Mouse (Mus musculus) T-helper 2 cell (primary cell): ENCODE measurements around the gene Spns2.

Experiments
- in situ Hi-C: fragments of 300-600 bp; cut with MboI, MseI; formaldehyde crosslinking; loops from one replicate; pipeline ENCODE4 v1.15.1; 2025; ENCODE audit warnings: high pct_unique_total_duplicates

Spns2 gene

DNA sequence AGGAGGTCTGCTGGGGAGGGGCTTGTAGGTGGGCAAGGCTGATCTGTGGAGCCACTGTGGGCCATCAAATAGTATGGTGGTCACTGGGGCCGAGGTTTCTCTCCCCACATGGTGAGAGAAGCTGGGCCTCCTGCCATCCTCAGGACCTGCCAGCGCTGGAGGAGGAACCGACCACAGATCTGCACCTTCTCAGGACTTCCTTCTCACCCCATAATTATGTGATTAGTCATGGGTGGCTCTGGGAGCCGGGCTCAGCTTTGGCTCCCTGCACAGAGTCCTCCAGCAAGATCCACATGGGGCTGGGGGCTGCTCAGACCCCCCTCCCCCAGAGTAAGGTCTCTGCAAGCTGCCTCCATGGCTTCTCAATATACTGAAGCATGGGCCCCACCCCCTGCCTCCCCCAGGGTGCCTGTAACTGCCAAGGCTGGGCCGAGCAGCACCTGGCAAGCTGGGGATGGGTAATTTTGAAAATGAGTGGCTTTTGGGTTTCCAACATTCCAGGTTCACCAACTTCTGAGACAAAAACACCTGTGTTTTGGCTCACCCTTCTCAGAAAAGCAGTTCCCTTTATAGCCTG is 11.8 kb upstream of the Spns2 start:
- in situ Hi-C loops, result no loop called here

DNA sequence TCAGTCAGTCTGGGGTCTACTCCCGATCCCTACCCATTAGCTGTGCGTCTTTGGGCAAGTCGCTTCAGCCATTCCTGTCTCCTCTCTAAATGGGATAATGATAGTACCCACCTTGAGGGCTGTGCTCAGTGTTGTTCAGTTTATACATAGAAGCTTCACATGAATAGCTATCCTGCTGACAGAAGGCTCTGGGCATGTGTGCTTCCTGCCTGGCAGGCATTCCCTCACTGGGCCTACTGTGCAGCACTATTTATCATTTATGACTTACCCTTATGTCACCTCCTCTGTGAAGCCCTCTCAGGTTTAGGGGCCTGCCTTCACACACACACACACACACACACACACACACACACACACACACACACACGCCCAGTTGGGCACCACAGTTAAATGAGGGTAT is 10.4 kb upstream of the Spns2 start:
- in situ Hi-C loops, result no loop called here

DNA sequence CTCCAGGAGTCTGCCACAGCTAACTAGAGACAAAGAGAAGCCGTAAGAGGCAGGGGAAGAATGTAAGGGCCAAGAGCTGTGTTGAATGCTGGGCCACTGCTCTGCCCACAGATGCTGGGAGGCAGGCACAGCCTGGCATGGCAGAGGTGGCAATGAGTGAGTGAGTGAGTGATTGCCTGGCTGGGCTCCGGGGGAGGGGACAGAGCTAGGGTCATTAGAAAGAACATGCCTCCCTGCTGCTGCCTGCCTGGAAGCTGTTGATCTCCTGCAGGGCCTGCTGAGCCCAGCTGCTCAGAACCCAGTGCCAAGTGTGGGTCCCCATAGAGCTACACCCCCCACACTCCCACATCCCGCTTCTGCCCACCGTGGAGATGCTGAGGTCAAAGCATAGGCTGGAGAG is 7.7 kb upstream of the Spns2 start:
- in situ Hi-C loops, result no loop called here

DNA sequence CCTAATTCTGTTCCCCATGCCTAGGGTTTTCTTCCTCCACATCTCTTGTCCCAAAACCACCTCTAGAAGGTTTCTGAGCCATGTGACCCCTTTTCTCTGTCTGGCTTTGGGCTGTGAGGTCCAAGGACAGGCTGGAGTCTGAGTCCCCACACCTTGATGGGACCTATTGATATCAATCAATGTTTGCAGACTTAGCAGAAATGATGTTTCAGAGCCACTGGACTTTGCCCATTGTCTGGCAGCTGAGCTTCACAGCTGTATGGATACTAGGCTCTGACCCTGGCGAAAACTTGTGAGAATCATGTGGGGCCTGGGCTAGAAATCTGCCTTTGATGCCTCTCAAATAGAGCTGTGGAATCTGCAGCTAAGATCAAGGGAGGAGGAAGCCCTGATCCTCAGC is 7.1 kb upstream of the Spns2 start:
- in situ Hi-C loops, result no loop called here

DNA sequence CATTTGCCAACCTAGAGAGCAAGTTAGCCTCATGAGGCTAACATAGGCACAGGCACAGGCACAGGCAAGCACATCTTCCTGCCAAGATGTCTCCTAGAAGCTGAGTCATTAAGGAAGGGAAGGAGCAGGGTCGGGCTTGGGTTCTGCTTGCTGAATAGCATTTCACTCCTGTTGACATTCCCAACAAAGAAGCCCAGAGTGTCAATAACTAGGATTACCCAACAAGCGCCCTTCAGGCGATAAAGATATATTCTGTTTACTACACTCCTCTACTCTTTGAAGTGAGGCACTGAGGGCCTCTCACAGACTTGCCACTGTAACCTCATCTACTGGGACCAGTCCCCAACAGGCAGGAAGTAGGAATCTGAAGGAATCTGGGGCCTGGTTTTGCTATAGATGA is 6.4 kb upstream of the Spns2 start:
- in situ Hi-C loops, result no loop called here

DNA sequence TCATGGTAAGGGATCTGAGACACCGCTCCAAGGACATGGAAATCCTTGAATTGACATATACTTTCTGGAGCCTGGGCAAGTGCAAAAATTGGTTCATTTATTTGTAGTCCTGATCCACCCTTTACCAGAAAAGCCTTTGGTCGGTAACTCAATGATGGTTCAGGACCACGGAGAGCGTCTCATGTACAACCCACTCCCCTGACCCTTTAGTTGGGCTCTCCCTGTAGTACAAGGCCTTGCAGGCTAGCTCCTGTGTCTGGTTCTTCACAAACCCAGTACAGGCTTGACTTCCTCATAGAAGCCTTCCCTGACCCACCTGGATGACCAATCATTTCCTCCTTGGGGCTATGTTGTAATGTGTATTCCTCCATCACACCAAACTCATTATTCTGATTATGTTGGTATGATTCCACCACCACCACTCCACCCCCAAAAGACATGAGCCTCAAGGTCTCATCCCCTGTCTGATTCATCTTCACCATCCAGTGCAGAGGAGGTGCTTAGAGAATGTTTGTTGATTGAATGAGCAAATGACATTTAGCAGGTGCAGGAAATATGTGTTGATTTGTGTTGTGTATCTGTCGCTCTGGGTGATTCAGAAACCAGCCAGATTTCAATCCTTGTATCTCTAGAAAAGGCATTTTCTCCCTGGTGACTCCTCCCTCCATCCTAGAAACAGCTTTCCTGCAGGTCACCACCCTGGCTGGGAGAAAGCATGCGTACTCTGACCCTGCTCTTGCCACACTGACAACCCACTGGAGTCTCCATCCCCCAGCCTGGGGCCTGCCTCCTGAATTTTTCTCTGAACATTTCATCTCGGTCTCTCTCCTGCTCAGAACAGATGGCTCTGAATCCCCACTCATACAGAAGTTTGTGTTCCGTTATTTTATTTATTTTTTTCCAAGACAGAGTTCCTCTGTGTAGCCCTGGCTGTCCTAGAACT is 4.6 kb upstream of the Spns2 start:
- in situ Hi-C loops, result no loop called here

DNA sequence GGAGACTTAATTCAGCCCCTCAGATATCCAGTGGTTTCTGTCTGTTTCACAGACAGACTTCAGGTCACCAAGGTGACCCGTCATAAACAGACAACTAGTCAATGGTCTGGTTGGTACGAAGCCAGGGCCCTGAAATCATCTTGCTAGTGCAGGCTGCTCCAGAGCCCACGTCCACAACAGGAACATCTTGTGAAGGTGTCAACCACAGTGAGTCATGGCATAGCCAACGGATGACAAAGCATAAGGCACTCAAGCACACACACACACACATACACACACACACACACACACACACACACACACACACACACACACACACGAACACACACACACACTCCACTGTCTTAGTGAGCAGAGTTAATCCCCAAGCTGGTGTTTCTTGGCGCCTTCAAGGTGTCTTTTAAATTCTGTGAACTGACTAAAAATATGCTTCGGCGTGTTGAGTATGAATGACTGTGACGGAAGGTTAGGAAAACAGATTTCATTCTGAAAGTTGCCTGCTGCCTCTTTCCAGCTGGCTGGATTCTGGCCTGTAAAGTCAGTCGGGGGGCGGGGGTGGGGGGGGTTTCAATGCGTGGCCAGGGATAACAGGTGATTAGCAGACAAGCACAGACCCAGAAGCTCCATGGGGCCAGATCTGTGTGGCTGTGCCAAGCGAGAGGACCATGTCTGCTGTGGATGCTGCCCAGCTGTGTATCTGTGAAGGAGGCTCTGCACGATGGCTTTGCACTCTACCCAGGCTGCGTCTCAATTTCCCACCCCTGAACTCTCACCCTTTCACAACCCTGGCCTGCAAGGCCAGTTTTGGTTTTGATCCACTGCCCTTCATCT is 1.6 kb upstream of the Spns2 start:
- in situ Hi-C loops, result no loop called here

DNA sequence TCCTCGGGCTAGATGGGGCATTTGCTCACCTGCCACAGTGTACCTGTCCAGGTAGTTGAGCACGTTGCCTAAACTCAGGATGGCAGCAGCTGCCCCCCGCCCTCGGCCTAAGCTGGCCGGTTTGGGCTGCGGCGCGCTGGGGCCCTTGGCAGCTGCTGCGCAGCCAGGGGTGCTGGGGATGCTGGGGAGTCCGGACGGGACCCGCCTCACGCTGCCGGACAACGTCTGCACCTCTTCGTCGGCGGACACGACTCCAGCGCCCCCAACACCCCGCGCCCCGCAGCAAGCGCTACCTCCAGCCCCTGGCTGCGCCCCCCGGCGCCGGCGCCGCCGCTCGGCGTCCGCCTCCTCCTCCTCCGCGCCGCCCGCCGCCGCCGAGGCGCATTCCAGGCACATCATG is 307 bp downstream of the Spns2 start:
- in situ Hi-C loops, result no loop called here

DNA sequence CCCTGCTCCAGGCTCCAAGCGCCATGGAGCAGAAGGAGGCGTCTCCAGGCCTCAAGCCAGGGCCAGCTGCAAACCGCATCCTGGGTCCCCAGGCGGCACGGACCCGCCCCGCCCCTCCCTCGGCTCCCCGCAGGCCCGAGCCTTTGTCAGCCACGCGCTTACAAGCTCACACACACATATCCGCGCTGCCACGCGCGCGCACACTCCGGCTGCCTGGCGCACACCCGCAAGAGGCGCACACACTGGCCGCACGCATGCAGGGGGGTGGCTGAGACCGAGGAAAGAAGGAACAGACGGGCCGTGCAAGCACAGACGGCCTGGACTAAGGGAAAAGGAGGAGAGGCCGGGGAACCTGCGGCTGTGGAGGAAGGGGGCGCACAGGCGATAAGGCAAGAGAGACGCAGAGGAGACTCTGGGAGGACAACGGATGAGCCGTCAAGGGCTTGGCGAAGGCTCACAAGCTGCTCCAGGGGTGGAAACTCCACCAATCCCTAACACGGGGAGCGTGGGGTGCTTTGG is 892 bp downstream of the Spns2 start:
- in situ Hi-C loops, result no loop called here

DNA sequence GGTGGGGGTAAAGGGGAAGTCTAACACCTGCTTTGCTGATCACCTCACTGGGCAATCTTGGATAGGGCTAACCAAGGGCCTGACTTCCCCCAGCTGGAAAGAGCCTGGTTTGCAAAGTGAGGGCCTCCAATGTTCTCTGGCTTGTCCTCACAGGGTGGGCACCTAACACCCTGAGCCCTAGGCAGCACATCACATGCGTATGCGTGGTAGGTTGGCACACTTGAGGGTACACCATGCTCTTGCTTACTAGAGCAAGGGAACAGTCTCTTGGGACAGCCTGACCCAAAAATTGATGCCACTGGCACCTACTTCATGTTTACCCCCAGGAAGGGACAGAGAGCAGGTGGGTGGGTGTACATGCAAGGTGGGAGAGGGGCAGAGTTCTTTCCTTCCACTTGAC is 2.0 kb downstream of the Spns2 start:
- in situ Hi-C loops, result no loop called here

DNA sequence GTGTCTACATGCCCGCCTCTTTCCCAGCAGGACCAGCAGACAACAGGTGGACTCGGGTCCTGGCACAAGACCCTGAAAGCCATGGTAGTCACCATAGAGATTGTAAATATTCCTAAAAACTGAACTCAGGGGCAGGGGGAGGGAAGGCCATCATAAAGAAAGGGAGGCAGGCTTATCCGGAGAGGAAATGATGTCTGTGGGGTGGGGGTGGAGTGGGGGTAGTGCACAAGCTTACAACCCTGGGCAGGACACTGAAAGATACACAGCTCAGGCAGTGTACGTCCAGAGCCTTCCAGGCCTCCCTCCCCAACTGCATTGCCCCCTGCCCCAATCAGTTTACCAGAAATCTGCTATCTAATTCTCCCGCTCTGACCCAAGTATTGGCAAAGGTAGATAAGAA is 2.5 kb downstream of the Spns2 start:
- in situ Hi-C loops, result no loop called here

DNA sequence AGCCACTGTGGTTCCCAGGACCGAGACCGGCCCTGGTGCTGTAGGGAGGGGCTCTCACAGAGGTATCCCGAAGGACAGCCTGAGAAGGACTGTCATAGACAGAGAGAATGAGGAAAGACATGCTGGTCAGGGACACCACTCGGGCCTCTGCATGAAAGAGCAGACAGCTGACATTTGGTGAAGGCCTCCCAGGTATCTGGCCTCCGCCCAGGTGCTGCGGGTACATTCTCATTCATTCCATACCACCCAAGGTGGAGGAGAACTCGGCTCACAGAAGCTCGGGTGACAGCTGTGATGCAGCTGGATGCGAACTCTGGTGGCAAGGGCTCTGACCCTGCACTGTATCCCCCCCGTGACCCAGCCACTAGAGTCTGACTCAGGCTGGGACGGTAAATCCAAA is 3.7 kb downstream of the Spns2 start:
- in situ Hi-C loops, result no loop called here

DNA sequence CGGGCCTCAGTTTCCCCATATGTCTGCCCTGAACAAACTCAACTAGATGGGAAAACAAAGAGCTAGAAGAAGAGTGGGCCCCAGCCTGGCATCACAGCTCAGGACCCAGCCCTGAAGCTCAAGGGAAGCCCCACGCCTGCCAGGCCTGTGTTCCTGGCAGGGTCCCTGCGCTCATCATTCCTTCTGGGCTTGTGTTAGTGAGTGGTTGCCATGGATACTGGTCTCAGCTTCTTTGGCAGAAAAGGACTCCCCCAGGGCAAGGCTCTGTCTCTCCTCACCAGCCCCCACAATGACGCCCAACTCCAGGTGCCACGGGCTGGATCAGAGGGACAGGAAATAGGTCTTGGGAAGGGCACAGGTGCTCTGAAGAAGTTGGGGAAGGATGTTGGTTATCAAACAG is 4.5 kb downstream of the Spns2 start:
- in situ Hi-C loops, result no loop called here

DNA sequence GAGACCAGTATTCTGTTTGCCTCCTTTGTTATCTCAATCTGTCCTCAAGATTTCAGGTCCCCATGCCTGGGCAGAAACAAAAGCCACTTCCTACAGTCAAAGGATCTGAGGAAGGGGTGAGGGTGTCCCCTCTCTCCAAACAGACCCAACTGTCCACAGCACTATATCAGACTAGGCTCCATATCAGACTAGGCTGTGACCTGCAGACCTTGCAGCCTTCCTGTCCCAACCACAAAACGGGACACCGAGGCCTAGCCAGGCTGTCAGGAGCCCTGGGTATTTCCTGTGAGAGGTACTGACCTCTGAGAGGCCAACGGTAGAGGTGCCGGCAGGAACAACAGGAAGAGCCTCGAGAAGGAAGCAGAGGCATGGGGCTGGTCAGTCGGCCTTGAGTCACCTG is 5.2 kb downstream of the Spns2 start:
- in situ Hi-C loops, result no loop called here

DNA sequence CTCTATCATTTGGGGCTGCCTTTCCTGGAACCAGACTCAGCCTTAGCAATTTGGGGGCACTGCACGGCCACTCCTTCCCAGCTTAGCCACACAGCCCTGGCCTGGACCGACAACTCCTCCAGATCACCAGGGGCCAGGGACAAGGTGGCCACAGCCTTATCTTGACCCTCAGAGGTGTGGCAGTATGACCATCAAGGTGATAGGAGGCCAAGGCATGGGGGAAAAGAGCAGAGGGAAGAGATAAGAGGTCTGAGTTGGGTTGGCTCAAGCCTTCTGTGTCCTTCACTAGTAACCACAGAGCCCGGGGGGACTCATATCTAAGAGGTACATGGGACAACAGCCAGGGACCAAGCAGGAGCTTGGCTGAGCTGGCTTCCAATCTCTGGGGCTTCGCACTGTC is 7.8 kb downstream of the Spns2 start:
- in situ Hi-C loops, result no loop called here

DNA sequence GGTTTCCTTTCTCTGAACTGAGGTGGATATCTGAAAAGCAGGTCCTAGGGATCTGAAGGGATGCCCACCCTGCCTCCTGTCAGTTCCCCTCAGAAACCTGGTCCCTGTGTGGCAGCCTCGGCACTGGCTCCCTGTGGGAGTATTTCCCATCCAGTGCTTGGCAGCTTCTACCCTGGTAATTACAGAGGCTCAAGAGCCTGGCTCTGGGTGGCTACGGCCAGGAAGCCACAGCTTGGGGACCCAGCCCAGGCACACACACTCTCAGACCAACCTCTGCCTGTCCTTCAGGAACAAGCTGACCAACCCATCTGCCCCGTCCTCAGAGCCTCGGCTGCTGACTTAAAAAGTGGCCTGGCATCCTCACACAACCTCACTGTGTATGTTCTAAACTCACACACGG is 8.4 kb downstream of the Spns2 start:
- in situ Hi-C loops, result no loop called here

DNA sequence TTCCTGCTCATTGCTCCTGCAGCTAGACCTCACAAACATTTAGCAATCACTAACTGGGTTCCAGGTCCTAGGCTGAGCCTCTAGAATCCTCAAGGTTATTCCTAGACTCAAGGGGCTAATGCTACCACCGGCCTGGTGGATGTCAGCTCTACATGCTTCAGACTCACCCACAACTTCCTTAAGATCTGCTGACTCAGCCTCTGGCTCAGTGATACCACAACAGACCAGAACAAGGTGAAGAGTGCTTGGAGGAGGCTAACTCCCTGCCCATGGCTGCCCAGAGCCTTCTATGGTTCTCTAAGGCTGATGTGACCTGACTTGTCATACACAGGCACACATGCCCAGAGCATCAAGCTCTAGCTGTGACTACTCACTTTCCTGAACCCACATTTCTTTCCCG is 10.2 kb downstream of the Spns2 start:
- in situ Hi-C loops, result no loop called here

DNA sequence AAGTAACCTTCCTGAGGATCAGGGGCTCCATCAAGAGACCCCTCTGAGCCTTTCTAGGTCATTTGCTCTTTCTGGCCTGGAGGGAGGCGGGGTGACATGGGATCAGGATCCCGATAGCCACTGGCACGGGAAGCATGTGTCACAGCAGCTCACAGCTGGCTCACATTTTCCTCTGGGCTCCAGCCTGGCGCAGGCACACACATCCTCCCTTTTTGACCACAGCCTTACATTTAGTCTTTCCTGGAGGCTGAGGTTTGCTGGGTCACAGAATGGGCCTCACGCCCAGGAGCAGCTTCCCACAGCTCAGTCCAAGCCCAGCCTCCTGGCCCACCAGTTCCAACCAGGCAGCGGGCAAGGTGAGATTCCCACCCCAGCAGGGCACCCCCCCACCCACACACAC is 11.5 kb downstream of the Spns2 start:
- in situ Hi-C loops, result no loop called here

DNA sequence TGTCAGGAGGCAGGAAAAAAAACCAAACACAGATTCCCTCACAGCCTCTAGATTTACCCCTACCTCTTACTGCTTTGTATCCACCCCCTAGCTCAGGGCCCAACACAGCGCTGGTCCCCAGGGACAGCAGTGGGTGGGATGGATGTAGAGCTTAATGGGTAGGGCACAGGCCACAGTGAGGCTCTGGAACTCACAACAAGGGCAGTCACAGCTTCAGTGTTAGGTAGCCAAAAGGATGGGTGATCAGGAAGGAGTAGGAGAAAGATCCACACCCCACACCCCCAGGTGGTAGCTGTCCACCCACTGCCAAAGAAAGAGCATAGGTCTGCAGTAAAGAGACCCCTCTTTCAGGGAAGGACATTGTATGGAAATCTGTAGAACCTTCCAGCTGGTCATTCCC is 12.1 kb downstream of the Spns2 start:
- in situ Hi-C loops, result no loop called here

DNA sequence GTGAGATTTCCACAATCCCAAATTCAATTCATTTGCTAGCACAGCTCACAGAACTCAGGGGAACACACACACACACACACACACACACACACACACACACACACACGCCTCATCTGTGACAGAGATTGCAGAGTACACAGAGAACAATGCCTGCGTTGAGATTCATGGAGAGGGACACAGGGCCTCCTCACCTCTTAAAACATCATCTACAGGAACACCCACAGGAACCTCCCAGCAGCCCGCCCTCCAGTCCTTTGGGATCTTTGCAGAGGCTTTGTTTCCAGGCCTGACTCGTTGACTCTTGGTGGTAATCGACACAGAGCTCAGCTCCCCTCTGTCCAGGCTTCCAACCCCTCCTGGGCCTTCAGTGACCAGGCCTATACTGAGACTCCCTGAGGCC is 12.5 kb downstream of the Spns2 start:
- in situ Hi-C loops, result no loop called here

DNA sequence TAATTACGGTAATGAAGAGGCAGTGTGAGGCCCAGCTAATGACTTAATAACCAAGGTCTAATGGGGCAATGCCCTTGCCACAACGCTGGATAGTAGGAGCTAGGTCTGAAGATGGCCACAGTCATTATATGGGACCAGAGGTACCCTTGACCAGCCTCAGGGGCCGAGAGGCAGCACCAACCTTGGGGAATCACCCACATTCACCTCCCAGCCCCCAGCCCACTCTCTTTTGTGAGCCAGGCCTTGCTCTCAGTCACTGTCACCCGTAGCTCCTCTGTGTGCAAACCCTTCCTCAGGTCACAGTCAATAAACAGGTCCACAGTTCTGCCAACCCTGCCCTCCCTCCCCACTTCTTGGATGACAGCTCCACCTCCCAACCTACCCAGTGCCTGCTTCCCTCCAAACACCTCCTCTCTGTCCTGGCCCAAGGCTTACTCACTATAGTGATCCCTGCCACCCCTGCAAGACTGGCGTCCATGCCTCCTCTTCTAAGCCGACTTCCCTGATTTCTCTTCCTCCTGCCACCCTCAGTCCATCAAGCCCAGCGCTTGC is 13.6 kb downstream of the Spns2 start:
- in situ Hi-C loops, result no loop called here

DNA sequence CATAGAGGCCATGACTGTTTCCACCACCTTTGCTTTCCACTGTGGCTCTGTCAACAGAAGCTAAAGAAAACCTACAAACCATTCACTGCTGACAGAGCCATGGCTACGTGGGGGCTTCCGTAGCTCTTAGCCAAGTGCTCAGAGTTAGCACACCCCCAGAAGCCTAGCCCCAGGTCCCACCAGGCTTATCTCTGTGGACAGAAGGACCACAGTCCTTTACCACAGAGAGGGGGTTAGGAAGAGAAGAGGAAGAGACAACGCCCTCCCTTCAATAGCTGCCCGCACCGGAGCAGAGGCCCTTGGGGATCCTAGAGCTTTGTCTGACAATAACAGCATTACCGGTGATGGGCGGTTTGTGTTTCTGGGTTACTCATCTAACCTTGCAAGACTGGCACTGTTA is 14.3 kb downstream of the Spns2 start:
- in situ Hi-C loops, result no loop called here
